Mouse (Mus musculus): ENCODE results near the gene Txndc5. TPM values are rescaled to one million over a fixed set of nuclear protein-coding genes. Genes with fewer than 3 reads are reported as not detected.

The Txndc5 gene
- polyA plus RNA-seq, 2 experiments from 2014 or later, result 23.6 to 35.9 TPM

DNA sequence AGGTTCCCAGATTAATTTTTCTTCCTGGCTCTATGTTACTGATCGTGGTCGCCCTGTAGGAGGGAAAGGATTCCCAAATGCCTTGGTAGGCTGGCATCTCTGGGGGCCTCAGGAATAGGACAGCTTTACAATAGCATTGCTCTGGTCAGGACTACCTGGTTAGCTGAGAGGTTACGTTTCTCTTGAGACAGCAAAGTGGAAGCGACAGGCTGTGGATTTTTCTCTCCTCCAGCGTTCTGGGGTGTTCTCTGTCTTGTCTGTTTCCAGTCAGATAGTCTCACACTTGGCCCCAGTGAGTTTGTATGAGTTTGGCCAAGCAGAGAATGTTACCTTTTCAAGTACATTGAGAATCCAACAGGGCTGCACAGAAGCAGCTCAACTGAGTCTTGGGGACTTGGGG, 77.2 kb downstream of the Txndc5 start:
- no peak for ATAC-seq

Other genes with a start within 250 kb of the Txndc5 start
- not detected for gene Bmp6, start 183.7 kb downstream of the Txndc5 start, polyA plus RNA-seq (2017; shearing (Covaris generic))
- gene Bloc1s5, start 106.3 kb upstream of the Txndc5 start, polyA plus RNA-seq (2017; shearing (Covaris generic)), result 1 to 10 TPM; 4.6 to 6.3 TPM
- 10 to 100 TPM; 42.5 to 43.7 TPM for gene Eef1e1, start 130.2 kb upstream of the Txndc5 start, polyA plus RNA-seq (2017; shearing (Covaris generic))